Mouse (Mus musculus): ENCODE results near the gene Trcg1. TPM values are rescaled to one million over a fixed set of nuclear protein-coding genes. Genes with fewer than 3 reads are reported as not detected.

Trcg1 gene
- total and polyA plus RNA-seq, 3 experiments = not detected

GRCm38 (mm10) chr9:57247201-57247671, 10.9 kb downstream of the Trcg1 start:
- H3K79me2 ChIP-seq (ENCODE audit: control insufficient read depth, insufficient read depth, low read length, poor library complexity) = no peaks in the 10 kb centered on the region
- H3K27me3 ChIP-seq (ENCODE audit: control insufficient read depth in 1 of 2, insufficient read depth in 2 of 2, low read length in 2 of 2) = no peaks in the 10 kb centered on the region
- H3K9ac ChIP-seq (ENCODE audit: control insufficient read depth, low read depth, low read length, poor library complexity, severe bottlenecking) = no peak overlapping the region
- peaks cover 9 to 48% of the 10 kb centered on the region in 2 experiments for H3K4me1 ChIP-seq (ENCODE audit: control insufficient read depth in 1 of 2, insufficient read depth in 2 of 2, low read length in 2 of 2)
- no peaks in the 10 kb centered on the region for H3K9me3 ChIP-seq (replicated peaks; ENCODE audit: insufficient read depth, low read length)
- H3K4me3 ChIP-seq (ENCODE audit: control insufficient read depth in 1 of 2, insufficient read depth in 1 of 2, low read depth in 2 of 2, low read length in 2 of 2) = no peak overlapping the region
- peak overlapping the region; percentile 14; the same call in 1 of the 2 replicates for H3K27ac ChIP-seq (ENCODE audit: control insufficient read depth, low read depth, low read length)
- TF ChIP-seq USF2 (IDR thresholded peaks at IDR 0.05; ENCODE audit: borderline replicate concordance in 1 of 2, insufficient read depth in 1 of 2, low read depth in 1 of 2, low read length in 2 of 2) (no peak), GATA1 (IDR thresholded peaks at IDR 0.05; ENCODE audit: low read depth, low read length) (no peak), SMC3 (IDR thresholded peaks at IDR 0.05; ENCODE audit: low read depth, low read length) (peak; percentile 13; the same call in 1 of the 2 replicates), CTCF (IDR thresholded peaks at IDR 0.05 in 2 of 3, conservative IDR thresholded peaks at IDR 0.05 in 1 of 3; ENCODE audit: control insufficient read depth in 1 of 3, insufficient read depth in 1 of 3, low read depth in 2 of 3, low read length in 3 of 3, poor library complexity in 1 of 3, severe bottlenecking in 1 of 3) (peak in 1 of 3 experiments; percentile 16; a peak in 1 of 6 replicates), BHLHE40 (IDR thresholded peaks at IDR 0.05; ENCODE audit: borderline replicate concordance, low read depth, low read length) (no peak)
- DNase-seq (ENCODE audit: low read depth, low spot score) = peak; percentile 49
- H3K36me3 ChIP-seq (ENCODE audit: control insufficient read depth in 1 of 2, insufficient read depth in 2 of 2, low read length in 2 of 2) = peaks cover 0 to 28% of the 10 kb centered on the region in 2 experiments; a peak in 2 of 4 replicates

- Histone ChIP-seq H3K9ac (ENCODE audit: control insufficient read depth, low read depth, low read length, poor library complexity, severe bottlenecking) (0 out of 2 replicates have a peak overlapping the region, but pooled peaks have one; percentile 13), H3K9me3 (replicated peaks; ENCODE audit: insufficient read depth, low read length) (no peaks in the 10 kb centered on the region), H3K27me3 (ENCODE audit: control insufficient read depth in 1 of 2, insufficient read depth in 2 of 2, low read length in 2 of 2) (no peaks in the 10 kb centered on the region), H3K4me3 (ENCODE audit: control insufficient read depth in 1 of 2, insufficient read depth in 1 of 2, low read depth in 2 of 2, low read length in 2 of 2) (no peak overlapping the region), H3K79me2 (ENCODE audit: control insufficient read depth, insufficient read depth, low read length, poor library complexity) (no peaks in the 10 kb centered on the region), H3K36me3 (ENCODE audit: control insufficient read depth in 1 of 2, insufficient read depth in 2 of 2, low read length in 2 of 2) (peaks cover 0 to 28% of the 10 kb centered on the region in 2 experiments; a peak in 3 of 4 replicates), H3K27ac (ENCODE audit: control insufficient read depth, low read depth, low read length) (peak overlapping the region; percentile 61), H3K4me1 (ENCODE audit: control insufficient read depth in 1 of 2, insufficient read depth in 2 of 2, low read length in 2 of 2) (peaks cover 9 to 48% of the 10 kb centered on the region in 2 experiments)
- DNase-seq (ENCODE audit: low read depth, low spot score) = peak; percentile 74
- TF ChIP-seq ZKSCAN1 (IDR thresholded peaks at IDR 0.05; ENCODE audit: low read depth, low read length) (peak; percentile 90), CTCF (IDR thresholded peaks at IDR 0.05 in 2 of 3, conservative IDR thresholded peaks at IDR 0.05 in 1 of 3; ENCODE audit: control insufficient read depth in 1 of 3, insufficient read depth in 1 of 3, low read depth in 2 of 3, low read length in 3 of 3, poor library complexity in 1 of 3, severe bottlenecking in 1 of 3) (no peak), E2F4 (IDR thresholded peaks at IDR 0.05; ENCODE audit: borderline replicate concordance, low read depth, low read length) (no peak), MAX (IDR thresholded peaks at IDR 0.05; ENCODE audit: low read length) (0 out of 2 replicates have a peak, but pooled peaks have one; percentile 25), HCFC1 (IDR thresholded peaks at IDR 0.05; ENCODE audit: low read depth, low read length) (0 out of 2 replicates have a peak, but pooled peaks have one; percentile 12), GATA1 (IDR thresholded peaks at IDR 0.05; ENCODE audit: low read depth, low read length) (peak; percentile 73), MAZ (IDR thresholded peaks at IDR 0.05; ENCODE audit: low read depth, low read length) (0 out of 2 replicates have a peak, but pooled peaks have one; percentile 60), MXI1 (IDR thresholded peaks at IDR 0.05; ENCODE audit: low read depth, low read length) (no peak), RCOR1 (IDR thresholded peaks at IDR 0.05; ENCODE audit: low read depth, low read length) (peak; percentile 64; the same call in 1 of the 2 replicates), USF1 (IDR thresholded peaks at IDR 0.05; ENCODE audit: low read depth, low read length) (0 out of 2 replicates have a peak, but pooled peaks have one; percentile 24), TCF12 (IDR thresholded peaks at IDR 0.05; ENCODE audit: low read depth, low read length) (no peak), SIN3A (IDR thresholded peaks at IDR 0.05; ENCODE audit: low read length) (peak; percentile 24; the same call in 1 of the 2 replicates), EP300 (IDR thresholded peaks at IDR 0.05; ENCODE audit: low read depth in 1 of 2, low read length in 2 of 2) (peak; percentile 30 to 65; a peak in 2 of 4 replicates)
Observed at GRCm38 (mm10) chr9:57248030-57248942, 11.9 kb downstream of the Trcg1 start.

All from MEL (cell line).